Mouse (Mus musculus) embryonic facial prominence, embryonic 10.5 days (tissue): ENCODE data around the gene Tnip3. TPM values are rescaled to one million over a fixed set of nuclear protein-coding genes. Genes with fewer than 3 reads are reported as not detected.

Experiments
- DNase-seq: peaks from one replicate; pipeline ENCODE4 v3.0.0-alpha.2; 2017; ENCODE audit warnings: low spot score
- H3K27ac ChIP-seq: fragments of 300-500 bp; sonication (generic); replicated peaks from 2 replicates; pipeline ENCODE4 v1.5.1; 2016; ENCODE audit warnings: mild to moderate bottlenecking
- H3K27me3 ChIP-seq: fragments of 300-500 bp; sonication (generic); replicated peaks from 2 replicates; pipeline ENCODE4 v1.6.1; 2016; ENCODE audit warnings: low read depth, mild to moderate bottlenecking; ENCODE audit not compliant: poor library complexity, severe bottlenecking
- H3K36me3 ChIP-seq: fragments of 300-500 bp; sonication (generic); replicated peaks from 2 replicates; pipeline ENCODE4 v1.6.1; 2016; ENCODE audit warnings: mild to moderate bottlenecking, moderate library complexity
- H3K4me1 ChIP-seq: fragments of 300-500 bp; sonication (generic); 2 replicates; pipeline ENCODE4 v1.6.1; 2016
- H3K4me3 ChIP-seq: fragments of 300-500 bp; sonication (generic); 2 replicates; pipeline ENCODE4 v1.5.1; 2016; ENCODE audit warnings: mild to moderate bottlenecking, moderate library complexity
- H3K9me3 ChIP-seq: fragments of 300-500 bp; sonication (generic); 2 replicates; pipeline ENCODE4 v1.6.1; 2016; ENCODE audit warnings: mild to moderate bottlenecking
- WGBS: fragments of 180-500 bp; shearing (Covaris S2); methylation state at CpG from one replicate; pipeline ENCODE4 v1.1.7; 2016; 5-methylcytosine and 5-hydroxymethylcytosine counted together
- polyA plus RNA-seq: library from polyadenylated mRNA; unstranded; fragments of >200 nt; fragmentation: Nextera tagmentation; extraction: Ambion mirVana; gene quantifications from 2 replicates; pipeline ENCODE4 v1.2.1, GENCODE M21; 2016

Gene Tnip3
- not detected in 2 replicates for polyA plus RNA-seq

- no peaks in the 10 kb centered on the region for H3K27me3 ChIP-seq
- no peak within 1 kb of the TSS for H3K4me3 ChIP-seq
- no peaks in the 10 kb centered on the region for H3K4me1 ChIP-seq
- H3K27ac ChIP-seq, result no peak within 1 kb of the TSS
- H3K36me3 ChIP-seq, result no peaks in the 10 kb centered on the region
- no peaks in the 10 kb centered on the region for H3K9me3 ChIP-seq
- WGBS, result 84% methylated on average over 5 of the region's 5 CpGs
- DNase-seq, result no peak
Observed at GRCm38 (mm10) chr6:65525192-65525591, at the start of gene Tnip3. TSS of gene Tnip3 (plus strand) at chr6:65525313.

GRCm38 (mm10) chr6:65498786-65499185 is 26.3 kb upstream of the Tnip3 start:
- H3K4me3 ChIP-seq, result no peak overlapping the region
- no peaks in the 10 kb centered on the region for H3K9me3 ChIP-seq
- no peaks in the 10 kb centered on the region for H3K36me3 ChIP-seq
- no peaks in the 10 kb centered on the region for H3K27me3 ChIP-seq
- no peak for DNase-seq
- H3K27ac ChIP-seq, result no peak overlapping the region
- no peaks in the 10 kb centered on the region for H3K4me1 ChIP-seq

DNA sequence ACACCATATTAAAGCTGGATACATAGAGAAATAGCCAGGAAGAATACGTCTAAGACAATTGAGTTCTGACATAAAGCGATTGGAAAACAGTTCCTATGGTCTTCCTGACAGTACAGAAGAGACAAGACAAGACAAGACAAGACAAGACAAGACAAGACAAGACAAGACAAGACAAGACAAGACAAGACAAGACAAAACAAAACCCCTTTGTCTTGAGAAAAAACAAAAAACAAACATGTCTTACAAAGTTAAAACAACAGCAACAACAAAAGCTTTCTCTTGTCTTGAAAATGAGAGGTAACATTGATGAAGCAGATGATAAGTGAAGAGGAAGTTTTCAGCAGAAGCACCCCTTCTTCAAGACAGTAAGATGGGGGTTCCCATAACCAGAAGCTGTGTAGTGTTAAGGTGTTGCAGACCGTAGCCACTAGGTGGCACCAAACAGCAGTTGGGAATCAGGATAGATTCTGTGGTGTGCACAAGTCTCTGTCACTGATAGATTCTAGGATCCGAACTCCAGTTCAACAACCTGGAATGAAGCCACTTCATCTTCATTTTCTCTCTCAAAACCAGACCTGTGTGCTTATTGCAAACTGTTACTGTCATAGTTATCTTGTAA is 15.0 kb upstream of the Tnip3 start:
- Histone ChIP-seq H3K4me1 (no peaks in the 10 kb centered on the region), H3K27ac (no peak overlapping the region), H3K9me3 (no peaks in the 10 kb centered on the region), H3K36me3 (no peaks in the 10 kb centered on the region), H3K27me3 (no peaks in the 10 kb centered on the region), H3K4me3 (no peak overlapping the region)
- 47% methylated on average over 4 of the region's 4 CpGs for WGBS
- peak; percentile 74 for DNase-seq

DNA sequence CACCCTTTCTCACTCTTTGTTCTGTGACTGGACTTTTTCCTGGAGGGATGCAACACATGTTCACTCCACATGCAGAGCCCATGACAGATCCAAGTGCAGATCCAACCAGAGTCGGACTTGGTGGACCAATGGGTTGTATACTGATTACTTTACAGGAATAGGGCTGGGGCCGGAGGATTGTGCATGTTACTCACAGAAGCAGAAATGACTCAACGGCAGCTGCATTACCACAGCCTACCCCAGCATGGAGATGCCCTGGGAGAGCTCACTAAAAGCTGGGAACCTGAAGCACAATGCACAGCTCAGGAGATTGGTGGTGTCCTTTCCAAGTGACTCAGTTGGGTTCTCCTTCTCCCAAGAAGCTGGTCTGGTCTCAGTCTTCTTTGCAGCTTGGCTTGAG is 11.3 kb upstream of the Tnip3 start:
- no peaks in the 10 kb centered on the region for H3K27me3 ChIP-seq
- H3K4me1 ChIP-seq, result no peaks in the 10 kb centered on the region
- no peak overlapping the region for H3K27ac ChIP-seq
- H3K4me3 ChIP-seq, result no peak overlapping the region
- WGBS, result 91% methylated on average over 3 of the region's 3 CpGs
- no peaks in the 10 kb centered on the region for H3K36me3 ChIP-seq
- H3K9me3 ChIP-seq, result no peaks in the 10 kb centered on the region
- DNase-seq, result no peak

GRCm38 (mm10) chr6:65516759-65517158 is 8.4 kb upstream of the Tnip3 start:
- Histone ChIP-seq H3K27ac (no peak overlapping the region), H3K27me3 (no peaks in the 10 kb centered on the region), H3K4me1 (no peaks in the 10 kb centered on the region), H3K4me3 (no peak overlapping the region), H3K36me3 (no peaks in the 10 kb centered on the region), H3K9me3 (no peaks in the 10 kb centered on the region)
- no peak for DNase-seq
- 91% methylated on average over 8 of the region's 8 CpGs for WGBS

DNA sequence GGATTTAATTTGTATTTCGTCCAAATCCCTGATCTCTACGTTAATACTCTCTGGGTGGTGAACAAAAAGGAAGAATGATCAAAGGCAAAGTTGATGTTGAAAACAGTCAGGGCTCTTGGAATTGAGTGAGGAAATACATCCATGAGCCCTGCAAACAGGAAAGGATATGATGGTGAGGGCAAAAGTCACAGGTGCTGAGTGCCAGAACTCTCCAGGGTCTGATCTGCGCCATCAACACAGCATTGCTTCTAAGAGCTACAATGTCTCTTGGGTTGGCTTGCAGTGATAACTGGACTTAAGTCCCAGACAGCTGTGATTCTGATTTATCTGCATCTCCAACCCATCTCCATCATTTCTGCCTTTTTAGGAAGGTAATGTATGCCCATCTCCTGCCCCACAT is 4.3 kb upstream of the Tnip3 start:
- 79% methylated on average over 3 of the region's 3 CpGs for WGBS
- Histone ChIP-seq H3K27me3 (no peaks in the 10 kb centered on the region), H3K27ac (no peak overlapping the region), H3K4me3 (no peak overlapping the region), H3K36me3 (no peaks in the 10 kb centered on the region), H3K4me1 (no peaks in the 10 kb centered on the region), H3K9me3 (no peaks in the 10 kb centered on the region)
- DNase-seq, result no peak

GRCm38 (mm10) chr6:65527892-65528291 is 2.8 kb downstream of the Tnip3 start:
- WGBS, result 70% methylated on average over 1 of the region's 1 CpGs
- DNase-seq, result no peak

GRCm38 (mm10) chr6:65531232-65531848 is 6.2 kb downstream of the Tnip3 start:
- Histone ChIP-seq H3K36me3 (no peaks in the 10 kb centered on the region), H3K4me1 (no peaks in the 10 kb centered on the region), H3K27ac (no peak overlapping the region), H3K9me3 (no peaks in the 10 kb centered on the region), H3K27me3 (no peaks in the 10 kb centered on the region), H3K4me3 (no peak overlapping the region)
- no peak for DNase-seq
- WGBS, result 90% methylated on average over 3 of the region's 3 CpGs

More at GRCm38 (mm10) chr6:65527892-65528291, 2.8 kb downstream of the Tnip3 start:
- Histone ChIP-seq H3K27ac (no peak overlapping the region), H3K27me3 (no peaks in the 10 kb centered on the region), H3K4me1 (no peaks in the 10 kb centered on the region), H3K36me3 (no peaks in the 10 kb centered on the region), H3K9me3 (no peaks in the 10 kb centered on the region), H3K4me3 (no peak overlapping the region)

- H3K4me1 ChIP-seq, result 0 out of 2 replicates have a peak, but pooled peaks cover 6% of the 10 kb centered on the region
- H3K27ac ChIP-seq, result no peak overlapping the region
- 94% methylated on average over 1 of the region's 1 CpGs for WGBS
- no peaks in the 10 kb centered on the region for H3K9me3 ChIP-seq
- no peak overlapping the region for H3K4me3 ChIP-seq
- no peaks in the 10 kb centered on the region for H3K36me3 ChIP-seq
- DNase-seq, result no peak
- H3K27me3 ChIP-seq, result no peaks in the 10 kb centered on the region
Observed at GRCm38 (mm10) chr6:65533687-65534086, 8.6 kb downstream of the Tnip3 start.

DNA sequence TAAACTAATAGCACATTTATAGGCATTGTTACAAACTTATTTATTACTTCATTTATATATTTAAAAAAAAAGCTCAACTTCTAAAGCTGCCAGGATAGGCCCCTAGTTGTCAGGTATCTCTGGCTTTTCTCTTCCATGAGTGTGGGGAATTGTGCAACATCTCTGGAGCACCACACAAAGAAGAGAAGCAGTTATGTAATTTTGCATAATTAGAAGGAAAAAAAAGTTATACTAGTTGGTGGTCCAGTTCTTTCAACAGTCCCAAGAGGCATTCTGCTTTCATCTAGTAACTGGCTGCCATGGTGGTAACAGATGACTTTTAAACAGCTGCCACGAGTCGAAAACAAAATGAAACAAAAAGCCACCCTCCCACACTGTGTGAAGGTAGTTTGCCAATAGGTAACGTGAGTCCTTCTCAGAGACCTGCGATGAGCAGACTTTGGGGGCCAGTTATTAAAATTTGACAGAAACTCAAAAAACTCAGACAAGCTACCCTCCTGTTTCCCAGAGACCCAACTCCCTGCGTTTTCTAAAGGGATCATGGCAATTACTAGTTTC is 12.3 kb downstream of the Tnip3 start:
- DNase-seq, result no peak
- H3K4me1 ChIP-seq, result 0 out of 2 replicates have a peak, but pooled peaks cover 6% of the 10 kb centered on the region
- no peak overlapping the region for H3K27ac ChIP-seq
- no peaks in the 10 kb centered on the region for H3K27me3 ChIP-seq
- no peak overlapping the region for H3K4me3 ChIP-seq
- H3K36me3 ChIP-seq, result no peaks in the 10 kb centered on the region
- no peaks in the 10 kb centered on the region for H3K9me3 ChIP-seq
- WGBS, result 69% methylated on average over 5 of the region's 5 CpGs

DNA sequence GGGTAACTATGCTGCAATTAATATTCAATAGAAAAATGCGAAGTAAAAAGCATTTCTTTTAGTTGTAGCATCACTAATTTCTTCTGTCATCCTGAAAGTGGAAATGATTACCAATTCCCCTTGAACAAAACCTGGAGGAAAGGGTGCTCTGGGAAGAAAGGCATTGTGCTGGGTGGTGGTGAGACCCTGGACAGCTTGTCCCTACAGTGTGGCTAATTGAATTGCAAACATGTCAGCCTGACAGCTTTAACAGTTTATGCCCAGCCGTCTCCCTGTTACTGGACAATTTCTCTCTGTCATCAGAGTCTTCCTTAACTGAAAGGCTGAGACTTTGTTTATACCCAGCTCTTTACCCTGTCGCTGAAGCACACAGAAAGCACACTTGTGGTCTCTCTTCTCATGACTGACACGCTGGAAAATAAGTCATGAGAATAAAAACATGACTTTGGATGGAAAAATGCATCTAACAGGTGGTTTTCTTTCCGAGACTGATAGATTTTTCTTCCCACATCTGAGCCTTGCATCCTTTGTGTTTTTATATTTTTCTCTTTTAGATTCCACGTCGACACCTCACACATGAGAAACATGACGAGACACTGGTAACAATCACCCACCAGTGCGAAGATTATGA is 13.0 kb downstream of the Tnip3 start:
- no peaks in the 10 kb centered on the region for H3K27me3 ChIP-seq
- 76% methylated on average over 9 of the region's 9 CpGs for WGBS
- no peaks in the 10 kb centered on the region for H3K9me3 ChIP-seq
- no peak overlapping the region for H3K4me3 ChIP-seq
- H3K36me3 ChIP-seq, result no peaks in the 10 kb centered on the region
- no peak overlapping the region for H3K27ac ChIP-seq
- DNase-seq, result no peak
- 0 out of 2 replicates have a peak, but pooled peaks cover 6% of the 10 kb centered on the region for H3K4me1 ChIP-seq

DNA sequence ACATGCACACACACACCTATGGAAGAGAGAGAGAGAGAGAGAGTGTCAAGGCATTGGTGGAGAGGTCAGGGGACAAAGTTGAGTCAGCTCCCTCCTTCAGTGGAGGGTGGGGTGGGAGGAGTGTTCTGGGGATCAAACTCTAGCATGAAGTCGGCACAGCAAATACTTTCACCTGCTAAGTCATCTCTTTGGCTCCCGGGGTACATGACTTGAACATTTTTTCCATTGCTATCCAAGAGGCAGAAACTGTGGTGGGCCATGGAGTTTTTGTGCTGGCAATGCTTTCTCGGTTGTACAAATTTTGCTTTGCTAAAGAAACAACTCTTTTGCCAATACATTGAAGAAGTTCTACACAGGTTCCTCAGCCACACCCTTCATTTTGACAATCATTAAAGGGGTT is 13.8 kb downstream of the Tnip3 start:
- no peaks in the 10 kb centered on the region for H3K9me3 ChIP-seq
- no peak overlapping the region for H3K27ac ChIP-seq
- H3K4me1 ChIP-seq, result 0 out of 2 replicates have a peak, but pooled peaks cover 6% of the 10 kb centered on the region
- H3K27me3 ChIP-seq, result no peaks in the 10 kb centered on the region
- no peak overlapping the region for H3K4me3 ChIP-seq
- no peaks in the 10 kb centered on the region for H3K36me3 ChIP-seq
- no peak for DNase-seq
- 86% methylated on average over 3 of the region's 3 CpGs for WGBS

GRCm38 (mm10) chr6:65540138-65540537 is 15.0 kb downstream of the Tnip3 start:
- WGBS, result 67% methylated on average over 2 of the region's 2 CpGs
- Histone ChIP-seq H3K9me3 (no peaks in the 10 kb centered on the region), H3K4me3 (no peak overlapping the region), H3K27ac (no peak overlapping the region), H3K4me1 (0 out of 2 replicates have a peak, but pooled peaks cover 6% of the 10 kb centered on the region), H3K36me3 (no peaks in the 10 kb centered on the region), H3K27me3 (no peaks in the 10 kb centered on the region)
- no peak for DNase-seq
